Mouse (Mus musculus): Measurements from ENCODE around the gene Epb41l4b.

GRCm38 (mm10) chr4:56961320-56961925 lies 181.8 kb downstream of the Epb41l4b start:
- TF ChIP-seq CTCF (IDR thresholded peaks at IDR 0.05; ENCODE audit: low read depth) (no peak), EP300 (optimal IDR thresholded peaks at IDR 0.05) (no peak)
